Mouse (Mus musculus): ENCODE measurements around the gene Gtsf2.

- TF ChIP-seq POLR2A (IDR thresholded peaks at IDR 0.05; ENCODE audit: insufficient read depth, low read length) (no peak), CTCF (IDR thresholded peaks at IDR 0.05; ENCODE audit: low read depth, low read length) (no peak), EP300 (IDR thresholded peaks at IDR 0.05; ENCODE audit: insufficient read depth, low read depth, low read length) (no peak)
Observed at GRCm38 (mm10) chr15:103462539-103463261, 14.4 kb upstream of the Gtsf2 start.

Measured in ES-Bruce4 (cell line).